Mouse (Mus musculus): Measurements from ENCODE around the gene Fbxl14.
"Not testable (repeated sequence)": the region's sequence is repeated elsewhere in the genome, so short reads cannot be mapped to it uniquely, and the experiment has no call there.

Gene Fbxl14

GRCm38 (mm10) chr6:119470777-119471176 lies 8.7 kb upstream of the Fbxl14 start:
- DNase-seq (ENCODE audit: low spot score in 2 of 2): no peak

GRCm38 (mm10) chr6:119472135-119472534 lies 7.3 kb upstream of the Fbxl14 start:
- peak; percentile 55 to 69 for DNase-seq (ENCODE audit: low spot score in 2 of 2)

- DNase-seq (ENCODE audit: low spot score in 2 of 2): no peak
Observed at GRCm38 (mm10) chr6:119472705-119473104, 6.8 kb upstream of the Fbxl14 start.

DNA sequence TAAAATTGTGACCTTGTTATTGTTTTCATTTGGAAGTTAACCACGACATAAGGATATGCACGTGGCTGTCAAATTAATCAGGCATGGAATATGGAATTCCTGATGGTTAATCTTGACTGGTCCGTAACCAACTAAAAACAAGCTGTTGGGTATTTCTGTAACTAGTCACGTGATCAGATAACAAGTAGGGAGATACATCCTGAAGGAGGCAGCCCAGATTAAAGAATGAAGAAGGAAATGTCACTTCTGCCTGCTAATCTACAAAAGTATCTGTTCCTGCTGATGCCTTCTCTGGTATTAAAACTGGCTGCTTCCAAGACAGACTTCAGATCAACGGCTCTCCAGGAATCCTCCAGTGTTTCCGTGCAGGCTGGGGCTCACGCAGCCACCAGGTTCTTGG lies 6.0 kb upstream of the Fbxl14 start:
- no peak for DNase-seq (ENCODE audit: low spot score in 2 of 2)

GRCm38 (mm10) chr6:119473992-119474391 lies 5.5 kb upstream of the Fbxl14 start:
- no peak for DNase-seq (ENCODE audit: low spot score in 2 of 2)

DNA sequence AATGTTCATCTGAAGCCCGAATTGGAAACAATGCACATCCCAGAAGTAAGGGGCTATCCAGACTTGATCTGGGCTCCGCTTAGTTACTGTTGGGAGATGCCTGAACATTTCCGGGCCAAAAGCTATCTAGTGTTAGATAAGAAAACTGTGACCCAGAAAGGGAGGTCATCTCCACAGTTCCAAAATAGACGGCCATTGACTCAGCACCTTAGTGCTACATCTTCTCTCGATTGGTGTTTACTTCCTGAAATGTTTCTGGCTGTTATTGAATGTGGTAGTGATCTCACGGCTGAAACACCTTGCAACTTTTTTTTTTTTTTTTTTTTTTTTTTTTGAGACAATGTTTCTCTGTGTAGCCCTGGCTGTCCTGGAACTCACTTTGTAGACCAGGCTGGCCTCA lies 3.5 kb upstream of the Fbxl14 start:
- DNase-seq (ENCODE audit: low spot score in 2 of 2): no peak

DNA sequence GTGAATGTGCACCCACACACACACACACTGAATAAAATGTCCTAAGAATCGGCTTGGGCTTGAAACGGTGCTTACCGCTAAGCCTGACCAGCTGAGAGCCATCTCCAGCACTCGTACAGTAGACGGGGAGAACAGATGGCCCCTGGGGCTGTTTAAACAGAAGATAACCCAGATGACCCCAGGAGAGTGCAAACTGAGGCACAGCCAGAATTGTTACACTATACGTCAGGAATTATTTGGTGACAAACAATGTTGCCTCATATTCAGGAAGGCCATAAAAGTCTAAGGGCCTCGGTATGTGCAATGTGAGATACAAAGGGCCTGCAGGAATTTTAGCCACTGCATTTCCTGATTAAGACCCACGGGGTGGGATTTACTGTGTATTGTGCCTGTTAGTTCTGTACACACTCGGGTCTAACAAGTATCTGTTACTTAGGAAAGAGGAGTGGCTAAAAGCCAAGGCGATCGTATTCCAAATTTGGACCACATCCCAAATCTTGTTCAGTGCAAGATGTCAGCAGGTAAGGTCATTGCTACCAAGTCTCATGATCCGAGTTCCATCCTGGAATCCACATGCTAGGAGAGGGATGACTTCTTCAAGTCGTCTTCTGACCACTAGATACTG lies 1.7 kb upstream of the Fbxl14 start:
- no peak for DNase-seq (ENCODE audit: low spot score in 2 of 2)

GRCm38 (mm10) chr6:119478560-119479342 lies 717 bp upstream of the Fbxl14 start:
- peak; percentile 68 to 89 for DNase-seq (ENCODE audit: low spot score in 2 of 2)

GRCm38 (mm10) chr6:119479876-119480705 lies 623 bp downstream of the Fbxl14 start:
- peak in 1 of 2 experiments; percentile 56 for DNase-seq (ENCODE audit: low spot score in 2 of 2)

DNA sequence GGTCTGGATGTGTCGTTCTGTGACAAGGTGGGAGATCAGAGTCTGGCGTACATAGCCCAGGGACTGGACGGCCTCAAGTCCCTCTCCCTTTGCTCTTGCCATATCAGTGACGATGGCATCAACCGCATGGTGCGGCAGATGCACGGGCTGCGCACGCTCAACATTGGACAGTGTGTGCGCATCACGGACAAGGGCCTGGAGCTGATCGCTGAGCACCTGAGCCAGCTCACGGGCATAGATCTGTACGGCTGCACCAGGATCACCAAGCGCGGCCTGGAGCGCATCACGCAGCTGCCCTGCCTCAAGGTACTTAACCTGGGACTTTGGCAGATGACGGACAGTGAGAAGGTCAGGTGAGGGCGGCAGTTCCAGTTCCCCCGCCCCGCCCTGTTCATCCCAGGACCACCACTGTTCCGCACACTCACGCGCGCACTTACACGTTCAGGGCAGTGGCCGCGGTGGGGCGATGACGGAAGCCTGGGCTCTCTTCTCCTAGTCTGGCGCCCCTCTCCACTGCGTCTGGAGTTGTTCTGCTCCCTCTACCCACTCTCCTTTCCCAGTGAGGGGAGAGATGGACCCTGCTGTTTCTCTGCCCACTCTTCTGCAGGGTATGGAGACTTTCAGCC lies 1.4 kb downstream of the Fbxl14 start:
- peak in 1 of 2 experiments; percentile 38 for DNase-seq (ENCODE audit: low spot score in 2 of 2)

GRCm38 (mm10) chr6:119481741-119482390 lies 2.4 kb downstream of the Fbxl14 start:
- DNase-seq (ENCODE audit: low spot score in 2 of 2): not testable (repeated sequence)

DNA sequence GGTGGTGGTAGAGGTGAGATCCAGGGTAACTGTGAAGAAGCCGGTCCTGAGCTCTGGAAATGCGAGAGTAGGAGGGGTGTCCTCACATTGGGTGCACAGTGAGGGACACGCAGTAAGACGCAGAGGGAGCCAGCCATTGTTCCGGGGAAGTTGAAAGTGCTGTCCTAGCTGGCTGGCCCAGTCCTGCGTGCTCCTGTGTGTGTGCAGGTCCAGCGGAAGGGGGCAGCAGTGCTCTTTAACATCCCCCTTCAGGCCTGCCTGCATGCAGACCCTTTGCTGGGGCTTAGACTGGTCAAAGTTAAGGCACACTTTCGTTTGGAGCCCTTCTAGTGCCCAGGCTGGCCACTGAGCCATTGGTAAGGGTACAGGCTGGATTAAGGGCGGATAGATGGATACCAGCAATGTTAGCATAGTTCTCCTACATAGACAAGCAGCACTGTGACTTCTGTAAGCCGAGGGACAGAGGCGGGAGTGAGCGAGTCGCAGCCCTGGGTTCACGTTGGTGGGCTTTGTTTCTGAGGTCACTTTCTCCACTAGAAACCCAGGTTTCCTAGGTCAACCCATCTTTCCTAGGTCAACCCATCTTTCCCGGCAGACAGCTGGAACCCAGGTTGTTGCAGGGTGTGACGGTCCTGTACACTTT lies 3.6 kb downstream of the Fbxl14 start:
- peak; percentile 26 to 53 for DNase-seq (ENCODE audit: low spot score in 2 of 2)

DNA sequence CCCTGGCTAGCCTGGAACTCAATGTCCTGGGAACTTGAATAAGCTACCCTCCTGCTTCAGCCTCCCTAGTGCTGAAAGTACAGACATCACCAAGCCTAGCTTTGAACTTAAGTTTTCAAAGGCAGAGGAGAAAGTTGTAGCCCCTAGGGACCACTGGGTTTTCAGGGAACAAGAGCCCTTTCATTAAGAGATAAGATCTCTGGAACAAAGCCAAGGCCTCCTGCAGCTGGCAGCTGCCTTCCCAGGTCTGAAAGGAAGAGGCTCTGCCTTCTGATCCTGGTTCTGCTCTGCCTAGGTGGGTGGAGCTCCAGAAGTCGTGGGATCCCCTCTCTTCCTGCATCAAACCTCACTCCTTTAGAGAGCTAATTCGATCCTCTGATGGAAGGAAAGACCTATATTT lies 6.0 kb downstream of the Fbxl14 start:
- DNase-seq (ENCODE audit: low spot score in 2 of 2): no peak

- no peak for DNase-seq (ENCODE audit: low spot score in 2 of 2)
Observed at GRCm38 (mm10) chr6:119486381-119487084, 7.1 kb downstream of the Fbxl14 start.

DNA sequence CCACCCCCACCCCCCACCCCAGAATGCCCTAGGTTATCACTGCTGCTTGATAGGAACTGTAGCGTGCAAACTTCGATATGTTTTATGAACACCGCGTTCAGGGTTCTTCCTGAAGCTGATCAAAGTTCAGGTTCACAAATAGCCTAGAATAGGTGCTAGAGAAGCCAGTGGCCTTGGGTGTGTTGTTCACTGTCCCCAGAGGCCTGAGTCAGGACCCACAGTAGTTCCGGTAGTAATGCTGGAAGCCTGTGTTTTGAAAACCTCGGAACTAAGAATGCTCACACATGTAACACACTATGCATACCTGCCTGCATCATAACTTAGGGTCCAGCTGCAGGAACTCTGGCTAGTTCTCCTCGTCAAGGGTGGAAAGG lies 7.6 kb downstream of the Fbxl14 start:
- no peak for DNase-seq (ENCODE audit: low spot score in 2 of 2)

DNA sequence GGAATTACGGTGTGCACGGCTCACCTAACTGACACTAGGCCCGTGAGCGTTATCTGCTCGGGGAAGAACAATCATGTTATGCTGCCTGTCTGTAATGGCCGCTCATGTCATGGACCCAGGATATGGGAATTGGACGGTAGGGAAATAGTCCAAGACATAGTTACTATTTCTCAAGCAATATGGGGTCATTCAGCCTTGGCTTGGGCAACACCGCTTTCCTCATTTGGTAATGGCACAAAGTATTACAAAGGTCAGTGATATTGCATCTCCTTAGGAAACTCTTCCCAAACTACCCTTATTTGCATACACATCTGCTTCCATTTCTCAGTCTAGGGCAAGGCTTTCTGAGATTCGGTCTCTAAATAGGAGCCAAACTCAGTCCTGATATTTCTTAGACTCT lies 8.2 kb downstream of the Fbxl14 start:
- DNase-seq (ENCODE audit: low spot score in 2 of 2): no peak

- peak; percentile 45 to 69 for DNase-seq (ENCODE audit: low spot score in 2 of 2)
Observed at GRCm38 (mm10) chr6:119489765-119490164, 10.3 kb downstream of the Fbxl14 start.

DNA sequence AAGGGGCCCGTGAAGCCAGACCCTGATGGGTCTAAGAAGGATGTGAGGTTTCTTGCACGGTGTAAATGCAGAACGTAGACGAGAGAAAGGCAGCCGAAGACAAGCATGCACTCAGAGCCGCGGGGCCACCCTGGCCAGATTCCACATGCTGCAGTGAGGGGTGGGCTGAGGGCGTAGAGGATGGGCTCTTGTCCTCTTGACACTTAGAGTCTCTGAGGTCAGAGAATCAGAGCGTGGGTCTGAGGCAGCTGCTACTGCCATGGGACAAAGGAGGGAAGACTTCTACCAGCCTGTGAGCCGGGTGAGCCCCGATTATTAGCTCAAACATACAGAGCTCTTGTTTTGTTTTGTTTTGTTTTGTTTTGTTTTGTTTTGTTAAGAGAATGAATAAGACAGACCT lies 11.1 kb downstream of the Fbxl14 start:
- no peak for DNase-seq (ENCODE audit: low spot score in 2 of 2)

GRCm38 (mm10) chr6:119491006-119491405 lies 11.5 kb downstream of the Fbxl14 start:
- no peak for DNase-seq (ENCODE audit: low spot score in 2 of 2)

- no peak for DNase-seq (ENCODE audit: low spot score in 2 of 2)
Observed at GRCm38 (mm10) chr6:119491997-119492629, 12.6 kb downstream of the Fbxl14 start.

Data from cerebellum, postnatal 4 days (tissue).